In the genomic region with DNA sequence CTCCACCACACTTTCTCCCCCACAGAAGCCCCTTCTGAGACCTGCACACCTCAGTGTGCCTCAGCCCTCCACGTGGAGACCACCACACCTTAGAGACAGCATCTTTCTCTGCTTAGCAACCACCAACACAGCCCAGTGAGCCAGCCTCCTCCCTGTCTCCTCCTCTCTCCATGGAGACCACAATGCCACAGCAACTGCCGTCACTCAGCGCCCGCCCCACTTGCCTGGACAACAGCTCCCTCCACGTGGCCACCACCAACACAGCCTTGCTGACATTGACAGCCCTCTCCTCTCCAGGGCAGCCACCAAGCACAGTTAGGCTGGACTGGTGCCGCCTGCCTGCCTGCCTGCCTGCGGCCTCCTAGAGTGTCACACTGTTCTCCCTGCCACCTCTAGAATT, we compare ENCODE assay signal across 10 mouse cellular contexts. TPM values are rescaled to one million over a fixed set of nuclear protein-coding genes. Genes with fewer than 3 reads are reported as not detected.
DNase-seq lines count a peak whose midpoint lies in the region; ATAC-seq lines count a peak whose summit lies in the region.
"Had no signal": no experiment of that assay in that cellular context is flagged by ENCODE, and none has a peak within 500 bp of the region (broad histone marks: within the 10 kb centered on the region; RNA-seq: fewer than 3 reads in every experiment).

No protein-coding gene starts in this region.

- no peak overlapping the region for H3K4me2 ChIP-seq in hindbrain, embryonic 11.5 days (replicated peaks; ENCODE audit: low read depth, low read length)
- peak overlapping the region; percentile 37; the same call in 1 of the 2 replicates for H3K4me2 ChIP-seq in midbrain, embryonic 13.5 days (replicated peaks)
- no peak overlapping the region for H3K4me2 ChIP-seq in kidney, embryonic 14.5 days (replicated peaks; ENCODE audit: low read depth, low read length)

- H3K27ac ChIP-seq in hindbrain, embryonic 11.5 days (ENCODE audit: low read depth, low read length): no peak overlapping the region
- peak overlapping the region; percentile 67 for H3K27ac ChIP-seq in midbrain, embryonic 13.5 days
- no peak overlapping the region for H3K27ac ChIP-seq in kidney, embryonic 14.5 days (ENCODE audit: low read depth, low read length)
- H3K27ac ChIP-seq: liver, embryonic 14.5 days had no signal

- no peak overlapping the region for H3K4me3 ChIP-seq in hindbrain, embryonic 11.5 days (ENCODE audit: low read depth, low read length)
- no peak overlapping the region for H3K4me3 ChIP-seq in midbrain, embryonic 13.5 days (replicated peaks)
- H3K4me3 ChIP-seq in kidney, embryonic 14.5 days (ENCODE audit: low read length): no peak overlapping the region

- H3K4me1 ChIP-seq in hindbrain, embryonic 11.5 days (replicated peaks; ENCODE audit: control insufficient read depth, insufficient read depth, low read length): peaks cover 5% of the 10 kb centered on the region
- peaks cover 50% of the 10 kb centered on the region for H3K4me1 ChIP-seq in midbrain, embryonic 13.5 days (replicated peaks)
- 0 out of 2 replicates have a peak, but pooled peaks cover 6% of the 10 kb centered on the region for H3K4me1 ChIP-seq in kidney, embryonic 14.5 days (ENCODE audit: control insufficient read depth, insufficient read depth, low read length)

- no peaks in the 10 kb centered on the region for H3K9me3 ChIP-seq in hindbrain, embryonic 11.5 days (ENCODE audit: control insufficient read depth, low read length)
- H3K9me3 ChIP-seq in midbrain, embryonic 13.5 days: no peaks in the 10 kb centered on the region
- no peaks in the 10 kb centered on the region for H3K9me3 ChIP-seq in kidney, embryonic 14.5 days (ENCODE audit: control insufficient read depth, low read length)

- 13% methylated on average over 7 of the region's 7 CpGs for WGBS in hindbrain, embryonic 11.5 days
- 10% methylated on average over 7 of the region's 7 CpGs for WGBS in midbrain, embryonic 13.5 days
- WGBS in kidney, embryonic 14.5 days: 30% methylated on average over 7 of the region's 7 CpGs

- peak; percentile 90 for DNase-seq in MN1 (ENCODE audit: low spot score)
- peak; percentile 75 for DNase-seq in hindbrain, embryonic 11.5 days (ENCODE audit: low spot score)
- no peak for DNase-seq in kidney, adult 18-20 months
- DNase-seq in B cell, adult 2 months: no peak
- DNase-seq: cerebellum, adult 9-11 months had no signal

- H3K27me3 ChIP-seq in hindbrain, embryonic 11.5 days (ENCODE audit: control insufficient read depth, insufficient read depth, low read length): peaks cover 25% of the 10 kb centered on the region
- peaks cover 52% of the 10 kb centered on the region for H3K27me3 ChIP-seq in midbrain, embryonic 13.5 days
- H3K27me3 ChIP-seq in kidney, embryonic 14.5 days (ENCODE audit: control insufficient read depth, insufficient read depth, low read length): peaks cover 39% of the 10 kb centered on the region

- H3K9ac ChIP-seq in hindbrain, embryonic 11.5 days (ENCODE audit: low read depth, low read length): no peak overlapping the region
- 0 out of 2 replicates have a peak overlapping the region, but pooled peaks have one; percentile 39 for H3K9ac ChIP-seq in midbrain, embryonic 13.5 days (replicated peaks)
- no peak overlapping the region for H3K9ac ChIP-seq in kidney, embryonic 14.5 days (ENCODE audit: low read depth, low read length)
- H3K9ac ChIP-seq: liver, embryonic 14.5 days had no signal

- H3K36me3 ChIP-seq in hindbrain, embryonic 11.5 days (ENCODE audit: control insufficient read depth, insufficient read depth, low read length): no peaks in the 10 kb centered on the region
- H3K36me3 ChIP-seq in midbrain, embryonic 13.5 days: no peaks in the 10 kb centered on the region
- no peaks in the 10 kb centered on the region for H3K36me3 ChIP-seq in kidney, embryonic 14.5 days (ENCODE audit: control insufficient read depth, insufficient read depth, low read length)

- 0 out of 2 replicates have a peak, but pooled peaks have one; percentile 3 for ATAC-seq in common myeloid progenitor, adult 5-6 weeks (replicated peaks; ENCODE audit: low read depth, poor library complexity, severe bottlenecking)
- peak; percentile 47 for ATAC-seq in hindbrain, embryonic 11.5 days (ENCODE audit: low FRiP score)
- peak; percentile 65 for ATAC-seq in midbrain, embryonic 13.5 days
- no peak for ATAC-seq in cerebellum, adult (ENCODE audit: insufficient number of reproducible peaks, low FRiP score, low TSS enrichment)
- no peak for ATAC-seq in kidney, embryonic 14.5 days (ENCODE audit: low FRiP score, low TSS enrichment)

RNA-seq across cellular contexts. Expression of a gene that starts 8.8 kb away (rescaled TPM):
- not detected in 2 replicates for total RNA-seq in common myeloid progenitor, adult 5-6 weeks (2017)
- 0.60 and 0.85 TPM in 2 replicates for polyA plus RNA-seq in hindbrain, embryonic 11.5 days (2014; fragmentation: Nextera tagmentation; extraction: Ambion mirVana)
- 3.0 and 3.3 TPM in 2 replicates for polyA plus RNA-seq in midbrain, embryonic 13.5 days (2015; fragmentation: Nextera tagmentation; extraction: Ambion mirVana)
- polyA plus RNA-seq in kidney, embryonic 14.5 days (2014; fragmentation: Nextera tagmentation; extraction: Ambion mirVana): 0.03 TPM in 2 replicates
- polyA plus RNA-seq: liver, embryonic 14.5 days had no signal

Comparison
In these comparisons a context has a peak if more than half of its experiments do, and no peak if none do; other contexts are left out.
1. DNase-seq: peak in MN1 (single experiment) and hindbrain, embryonic 11.5 days (single experiment); none in kidney, adult 18-20 months (single experiment) and B cell, adult 2 months (0 of 2).
2. ATAC-seq: peak in common myeloid progenitor, adult 5-6 weeks (single experiment), hindbrain, embryonic 11.5 days (single experiment) and midbrain, embryonic 13.5 days (single experiment); none in cerebellum, adult (single experiment) and kidney, embryonic 14.5 days (single experiment).